Mouse (Mus musculus) monocyte, adult 2 months (primary cell): ENCODE measurements around the gene Amotl1.
"Not testable (repeated sequence)": the region's sequence is repeated elsewhere in the genome, so short reads cannot be mapped to it uniquely, and the experiment has no call there.

Source experiments
- DNase-seq, 2 experiments: peaks; one replicate each; pipeline ENCODE4 v3.0.0; 2022; ENCODE audit warnings: low spot score in 2 of 2, low read depth in 1 of 2

The Amotl1 gene

GRCm38 (mm10) chr9:14607464-14607863 lies 37.4 kb downstream of the Amotl1 start:
- no peak for DNase-seq

GRCm38 (mm10) chr9:14605992-14606391 lies 38.9 kb downstream of the Amotl1 start:
- DNase-seq = no peak

GRCm38 (mm10) chr9:14604363-14604762 lies 40.5 kb downstream of the Amotl1 start:
- no peak for DNase-seq

- no peak for DNase-seq
These were observed 41.4 kb downstream of the Amotl1 start for GRCm38 (mm10) chr9:14603475-14603874.

GRCm38 (mm10) chr9:14599799-14600198 lies 45.1 kb downstream of the Amotl1 start:
- DNase-seq = no peak

GRCm38 (mm10) chr9:14598157-14598556 lies 46.7 kb downstream of the Amotl1 start:
- no peak for DNase-seq

GRCm38 (mm10) chr9:14597429-14597828 lies 47.4 kb downstream of the Amotl1 start:
- DNase-seq = no peak

- DNase-seq = no peak
These were observed 48.0 kb downstream of the Amotl1 start for GRCm38 (mm10) chr9:14596858-14597257.

- DNase-seq = no peak
These were observed 48.4 kb downstream of the Amotl1 start for GRCm38 (mm10) chr9:14596427-14596826.

- DNase-seq = no peak
These were observed 49.0 kb downstream of the Amotl1 start for GRCm38 (mm10) chr9:14595893-14596292.

GRCm38 (mm10) chr9:14593880-14594279 lies 51.0 kb downstream of the Amotl1 start:
- DNase-seq = no peak

GRCm38 (mm10) chr9:14590666-14591065 lies 54.2 kb downstream of the Amotl1 start:
- DNase-seq = no peak

- DNase-seq = no peak
These were observed 56.2 kb downstream of the Amotl1 start for GRCm38 (mm10) chr9:14588690-14589089.

- no peak for DNase-seq
These were observed 59.2 kb downstream of the Amotl1 start for GRCm38 (mm10) chr9:14585702-14586101.

- DNase-seq = no peak
These were observed 65.9 kb downstream of the Amotl1 start for GRCm38 (mm10) chr9:14578960-14579359.

- DNase-seq = not testable (repeated sequence)
These were observed 68.5 kb downstream of the Amotl1 start for GRCm38 (mm10) chr9:14576359-14576758.

GRCm38 (mm10) chr9:14574760-14575399 lies 70.0 kb downstream of the Amotl1 start:
- no peak for DNase-seq

- no peak for DNase-seq
These were observed 75.5 kb downstream of the Amotl1 start for GRCm38 (mm10) chr9:14569175-14569975.

GRCm38 (mm10) chr9:14568487-14568886 lies 76.4 kb downstream of the Amotl1 start:
- no peak for DNase-seq

- DNase-seq = no peak
These were observed 80.4 kb downstream of the Amotl1 start for GRCm38 (mm10) chr9:14564486-14564885.

GRCm38 (mm10) chr9:14563351-14563750 lies 81.5 kb downstream of the Amotl1 start:
- no peak for DNase-seq

- no peak for DNase-seq
These were observed 84.3 kb downstream of the Amotl1 start for GRCm38 (mm10) chr9:14560545-14560944.

GRCm38 (mm10) chr9:14559996-14560395 lies 84.9 kb downstream of the Amotl1 start:
- no peak for DNase-seq
